Mouse (Mus musculus) limb, embryonic 15.5 days (tissue): ENCODE results near the gene Ppil6. TPM values are rescaled to one million over a fixed set of nuclear protein-coding genes. Genes with fewer than 3 reads are reported as not detected.

Experiments
- ATAC-seq: fragments of 200-750 bp; cut with Nextera tagmentation; 2 replicates; pipeline ENCODE4 v1.8.0; 2017; ENCODE audit warnings: low read depth, moderate TSS enrichment; ENCODE audit not compliant: insufficient number of reproducible peaks, low FRiP score, low TSS enrichment
- H3K27ac ChIP-seq: fragments of 300-500 bp; sonication (generic); 2 replicates; pipeline ENCODE4 v1.5.1; 2015; ENCODE audit warnings: moderate library complexity, mild to moderate bottlenecking, inconsistent platforms
- H3K27me3 ChIP-seq: fragments of 300-500 bp; sonication (generic); 2 replicates; pipeline ENCODE4 v1.6.1; 2015; ENCODE audit warnings: inconsistent platforms
- H3K36me3 ChIP-seq: fragments of 300-500 bp; sonication (generic); 2 replicates; pipeline ENCODE4 v1.6.1; 2015; ENCODE audit warnings: inconsistent platforms
- H3K4me1 ChIP-seq: fragments of 300-500 bp; sonication (generic); 2 replicates; pipeline ENCODE4 v1.6.1; 2015; ENCODE audit warnings: inconsistent platforms
- H3K4me2 ChIP-seq: fragments of 300-500 bp; sonication (generic); 2 replicates; pipeline ENCODE4 v1.6.1; 2015; ENCODE audit warnings: mild to moderate bottlenecking, inconsistent platforms
- H3K4me3 ChIP-seq: fragments of 300-500 bp; sonication (generic); 2 replicates; pipeline ENCODE4 v1.5.1; 2015; ENCODE audit warnings: mild to moderate bottlenecking, inconsistent platforms
- H3K9ac ChIP-seq: fragments of 300-500 bp; sonication (generic); 2 replicates; pipeline ENCODE4 v1.6.1; 2015; ENCODE audit warnings: inconsistent platforms
- H3K9me3 ChIP-seq: fragments of 300-500 bp; sonication (generic); 2 replicates; pipeline ENCODE4 v1.6.1; 2016; ENCODE audit warnings: inconsistent platforms
- WGBS: fragments of 180-500 bp; shearing (Covaris S2); methylation state at CpG from one replicate; pipeline ENCODE4 v1.1.7; 2015; 5-methylcytosine and 5-hydroxymethylcytosine counted together
- polyA plus RNA-seq: library from polyadenylated mRNA; unstranded; fragments of >200 nt; fragmentation: Nextera tagmentation; extraction: Ambion mirVana; gene quantifications from 2 replicates; pipeline ENCODE4 v1.2.1, GENCODE M21; 2015

The Ppil6 gene
- polyA plus RNA-seq, 1 experiment from 2014 or later, result 0.18 TPM

- Histone ChIP-seq H3K9me3 (no peaks in the 10 kb centered on the region), H3K27ac (no peak overlapping the region), H3K4me3 (no peak overlapping the region), H3K9ac (no peak overlapping the region), H3K36me3 (peaks cover 12% of the 10 kb centered on the region), H3K27me3 (no peaks in the 10 kb centered on the region), H3K4me1 (peaks cover 11% of the 10 kb centered on the region), H3K4me2 (no peak overlapping the region)
- WGBS, result 91% methylated on average over 6 of the region's 6 CpGs
- ATAC-seq, result no peak
Measured at GRCm38 (mm10) chr10:41542057-41542456, 51.8 kb downstream of the Ppil6 start.

- Histone ChIP-seq H3K27ac (no peak overlapping the region), H3K4me1 (peaks cover 11% of the 10 kb centered on the region), H3K27me3 (no peaks in the 10 kb centered on the region), H3K9ac (no peak overlapping the region), H3K4me3 (no peak overlapping the region), H3K4me2 (no peak overlapping the region), H3K36me3 (0 out of 2 replicates have a peak, but pooled peaks cover 6% of the 10 kb centered on the region), H3K9me3 (no peaks in the 10 kb centered on the region)
- 78% methylated on average over 4 of the region's 4 CpGs for WGBS
- no peak for ATAC-seq
Measured at GRCm38 (mm10) chr10:41543439-41543838, 53.2 kb downstream of the Ppil6 start.

DNA sequence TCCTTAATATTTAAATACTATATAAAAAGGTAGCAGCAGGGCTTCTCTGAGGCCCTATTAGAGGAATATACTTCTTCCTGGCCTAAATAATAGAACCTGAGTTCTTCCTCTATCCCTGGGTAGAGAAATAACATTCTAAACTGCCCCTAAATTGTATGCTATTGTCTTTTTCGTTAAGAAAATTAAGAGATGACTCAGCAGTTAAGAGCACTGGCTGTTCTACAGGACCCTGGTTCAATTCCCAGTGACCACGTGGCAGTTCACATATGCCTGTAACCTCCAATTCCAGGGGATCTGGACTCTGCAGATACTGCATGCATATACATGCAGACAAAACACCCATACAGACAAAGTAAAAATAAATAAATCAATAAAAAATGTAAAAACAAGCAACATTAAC lies 53.6 kb downstream of the Ppil6 start:
- ATAC-seq, result no peak
- H3K9me3 ChIP-seq, result no peaks in the 10 kb centered on the region
- no peaks in the 10 kb centered on the region for H3K27me3 ChIP-seq
- no peak overlapping the region for H3K27ac ChIP-seq
- H3K4me2 ChIP-seq, result no peak overlapping the region
- H3K36me3 ChIP-seq, result 0 out of 2 replicates have a peak, but pooled peaks cover 6% of the 10 kb centered on the region
- peaks cover 11% of the 10 kb centered on the region for H3K4me1 ChIP-seq
- WGBS, result 70% methylated on average over 2 of the region's 2 CpGs
- no peak overlapping the region for H3K9ac ChIP-seq
- H3K4me3 ChIP-seq, result no peak overlapping the region

DNA sequence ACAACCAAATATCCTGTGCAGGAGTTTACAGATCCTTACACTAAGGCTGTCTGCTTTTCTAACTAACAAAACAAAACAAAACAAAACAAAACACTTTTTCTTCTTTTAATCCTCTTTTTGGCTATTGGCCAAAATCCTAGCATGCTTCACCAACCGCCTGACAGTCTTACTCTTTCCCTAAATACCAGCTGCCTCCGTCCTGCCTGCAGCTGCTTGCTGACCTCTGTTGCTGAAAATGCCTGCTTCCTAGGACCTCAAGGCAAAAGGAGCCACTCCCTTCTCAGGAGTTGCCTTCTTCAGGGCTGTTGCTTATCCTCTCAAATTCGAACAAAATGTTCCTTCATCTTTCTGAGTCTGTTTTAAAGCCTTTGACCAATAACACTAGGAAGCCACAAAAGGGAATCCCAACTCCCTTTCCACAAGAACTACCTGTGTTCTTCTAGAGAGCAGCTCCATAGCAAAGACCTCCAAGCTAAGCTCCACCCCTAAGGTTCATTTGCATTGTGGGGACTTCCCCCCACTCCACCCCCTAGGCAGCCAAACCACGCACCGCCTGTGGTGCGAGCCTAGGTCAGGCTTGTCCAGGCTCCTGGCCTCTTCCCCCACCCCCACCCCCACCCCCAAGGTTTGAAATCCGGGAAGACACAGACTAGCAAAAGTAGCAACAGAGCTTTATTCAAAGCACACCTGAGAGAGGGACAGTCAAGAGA lies 54.4 kb downstream of the Ppil6 start:
- no peak overlapping the region for H3K4me3 ChIP-seq
- ATAC-seq, result no peak
- no peak overlapping the region for H3K9ac ChIP-seq
- H3K27ac ChIP-seq, result no peak overlapping the region
- H3K36me3 ChIP-seq, result no peaks in the 10 kb centered on the region
- no peak overlapping the region for H3K4me2 ChIP-seq
- 11% methylated on average over 7 of the region's 7 CpGs for WGBS
- peaks cover 11% of the 10 kb centered on the region for H3K4me1 ChIP-seq
- no peaks in the 10 kb centered on the region for H3K27me3 ChIP-seq
- H3K9me3 ChIP-seq, result 0 out of 2 replicates have a peak, but pooled peaks cover 4% of the 10 kb centered on the region

- Histone ChIP-seq H3K27me3 (no peaks in the 10 kb centered on the region), H3K4me3 (no peak overlapping the region), H3K9me3 (0 out of 2 replicates have a peak, but pooled peaks cover 4% of the 10 kb centered on the region), H3K4me1 (peaks cover 11% of the 10 kb centered on the region), H3K9ac (no peak overlapping the region), H3K36me3 (no peaks in the 10 kb centered on the region), H3K4me2 (no peak overlapping the region), H3K27ac (no peak overlapping the region)
- ATAC-seq, result no peak
- WGBS, result 59% methylated on average over 7 of the region's 7 CpGs
Measured at GRCm38 (mm10) chr10:41545224-41545755, 55.1 kb downstream of the Ppil6 start.

DNA sequence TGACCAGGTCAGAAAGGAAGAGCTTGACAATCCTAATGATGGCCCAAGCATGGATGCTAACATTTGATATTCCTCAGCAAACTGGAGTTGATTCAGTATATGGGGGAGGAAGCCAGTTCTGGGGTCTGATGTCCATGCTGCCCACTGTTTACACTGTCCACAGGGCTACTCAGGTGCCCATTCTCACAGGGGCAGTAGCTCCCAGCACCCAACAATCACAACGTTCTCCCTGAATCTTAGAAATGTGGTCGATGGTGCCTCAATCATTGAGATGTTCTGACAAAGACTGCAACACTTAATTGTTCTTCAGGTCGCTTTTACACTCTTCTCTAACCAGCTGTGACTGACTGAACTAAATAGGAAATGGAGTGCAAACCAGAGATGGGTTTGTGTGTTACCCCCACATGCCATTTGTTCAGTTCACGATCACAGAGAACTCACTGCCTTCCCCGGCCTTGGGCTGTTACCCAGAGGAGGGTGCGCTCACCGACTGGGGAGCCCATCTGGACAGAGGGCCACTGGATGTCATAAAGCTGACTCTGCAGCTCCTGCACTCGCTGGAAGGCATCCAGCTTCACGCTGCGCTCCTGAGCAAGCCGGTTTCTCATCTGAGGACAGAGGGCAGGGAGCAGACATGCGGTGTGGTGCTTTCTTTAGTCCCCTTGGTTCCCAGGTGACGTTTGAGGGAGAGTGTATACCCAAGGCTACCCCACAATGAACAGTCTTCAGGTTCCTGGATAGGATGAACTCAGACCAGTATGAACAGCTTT lies 56.3 kb downstream of the Ppil6 start:
- H3K9me3 ChIP-seq, result 0 out of 2 replicates have a peak, but pooled peaks cover 4% of the 10 kb centered on the region
- no peak overlapping the region for H3K4me3 ChIP-seq
- WGBS, result 47% methylated on average over 13 of the region's 13 CpGs
- H3K27ac ChIP-seq, result no peak overlapping the region
- H3K27me3 ChIP-seq, result no peaks in the 10 kb centered on the region
- ATAC-seq, result no peak
- H3K9ac ChIP-seq, result no peak overlapping the region
- H3K4me2 ChIP-seq, result no peak overlapping the region
- H3K36me3 ChIP-seq, result no peaks in the 10 kb centered on the region
- peaks cover 18% of the 10 kb centered on the region for H3K4me1 ChIP-seq

- H3K4me3 ChIP-seq, result no peak overlapping the region
- H3K36me3 ChIP-seq, result no peaks in the 10 kb centered on the region
- H3K27me3 ChIP-seq, result no peaks in the 10 kb centered on the region
- 57% methylated on average over 7 of the region's 7 CpGs for WGBS
- no peak overlapping the region for H3K4me2 ChIP-seq
- no peak overlapping the region for H3K27ac ChIP-seq
- ATAC-seq, result no peak
- H3K9ac ChIP-seq, result no peak overlapping the region
- H3K9me3 ChIP-seq, result 0 out of 2 replicates have a peak, but pooled peaks cover 4% of the 10 kb centered on the region
- peaks cover 37% of the 10 kb centered on the region for H3K4me1 ChIP-seq
Measured at GRCm38 (mm10) chr10:41550711-41551110, 60.5 kb downstream of the Ppil6 start.

GRCm38 (mm10) chr10:41552319-41552718 lies 62.1 kb downstream of the Ppil6 start:
- no peaks in the 10 kb centered on the region for H3K27me3 ChIP-seq

DNA sequence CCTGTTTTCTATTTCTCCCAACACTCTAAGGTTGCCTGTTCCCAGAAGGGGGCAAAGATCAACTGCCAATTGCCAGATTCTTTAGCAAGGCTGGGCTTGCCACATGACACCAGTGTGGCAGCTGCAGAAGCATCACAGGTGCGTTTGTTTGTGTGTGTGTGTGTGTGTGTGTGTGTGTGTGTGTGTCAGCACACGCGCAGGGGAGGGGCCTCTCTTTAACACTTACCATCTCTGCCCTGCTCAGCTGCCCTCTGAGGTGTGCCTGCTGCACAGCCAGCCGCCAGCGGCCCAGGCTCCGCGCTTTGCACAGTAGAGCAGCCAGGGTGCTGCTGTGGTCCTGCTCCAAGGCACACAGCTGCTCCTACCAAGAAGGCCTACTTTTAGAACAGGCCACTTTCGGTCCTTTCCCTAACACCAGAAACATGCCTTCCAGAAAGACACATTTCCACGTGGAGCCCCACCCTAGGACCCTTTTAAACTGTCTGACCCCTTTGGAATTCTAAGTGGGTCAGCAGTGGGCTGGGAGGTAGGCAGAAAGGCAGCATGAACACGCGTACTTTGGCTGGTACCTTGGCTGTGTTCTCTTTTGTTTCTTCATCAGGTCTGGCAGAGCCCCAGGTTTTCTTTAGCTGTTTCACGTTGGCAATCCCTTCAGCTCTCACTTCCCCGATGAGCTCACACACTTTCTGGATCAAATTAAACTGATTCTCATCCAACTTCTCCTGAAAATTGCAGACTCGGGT lies 62.8 kb downstream of the Ppil6 start:
- 23% methylated on average over 14 of the region's 14 CpGs for WGBS
- Histone ChIP-seq H3K4me3 (no peak overlapping the region), H3K27ac (peak overlapping the region; percentile 78)

More at GRCm38 (mm10) chr10:41552319-41552718, 62.1 kb downstream of the Ppil6 start:
- no peak for ATAC-seq
- 38% methylated on average over 3 of the region's 3 CpGs for WGBS
- H3K27ac ChIP-seq, result peak overlapping the region; percentile 43; the same call in 1 of the 2 replicates
- H3K9me3 ChIP-seq, result 0 out of 2 replicates have a peak, but pooled peaks cover 4% of the 10 kb centered on the region
- H3K4me2 ChIP-seq, result no peak overlapping the region
- peaks cover 34% of the 10 kb centered on the region for H3K4me1 ChIP-seq
- H3K4me3 ChIP-seq, result no peak overlapping the region
- H3K9ac ChIP-seq, result no peak overlapping the region
- H3K36me3 ChIP-seq, result no peaks in the 10 kb centered on the region

DNA sequence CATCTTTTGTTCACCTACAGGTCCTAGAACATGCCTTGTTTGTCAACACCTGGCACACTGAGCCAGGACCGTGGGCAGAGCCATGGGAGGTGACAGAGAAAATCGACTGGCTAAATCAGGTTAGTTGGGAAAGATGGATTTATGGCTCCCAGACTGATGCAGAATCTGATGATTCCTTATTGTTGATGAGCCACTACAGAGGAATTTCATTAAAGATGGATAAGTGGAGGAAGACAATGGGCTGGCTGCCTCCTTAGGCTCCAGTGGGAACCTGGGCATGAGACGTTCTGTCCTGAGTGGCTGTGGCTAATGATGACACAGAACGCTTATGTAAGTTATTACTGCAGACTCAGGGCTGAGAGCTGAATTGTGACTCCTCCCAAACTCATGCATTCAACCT lies 63.5 kb downstream of the Ppil6 start:
- WGBS, result 56% methylated on average over 4 of the region's 4 CpGs
- Histone ChIP-seq H3K36me3 (no peaks in the 10 kb centered on the region), H3K9me3 (0 out of 2 replicates have a peak, but pooled peaks cover 4% of the 10 kb centered on the region), H3K27ac (peak overlapping the region; percentile 78), H3K4me3 (no peak overlapping the region), H3K4me2 (no peak overlapping the region), H3K27me3 (no peaks in the 10 kb centered on the region), H3K9ac (no peak overlapping the region), H3K4me1 (peaks cover 34% of the 10 kb centered on the region)
- no peak for ATAC-seq

More for the DNA sequence above, 62.8 kb downstream of the Ppil6 start:
- peaks cover 34% of the 10 kb centered on the region for H3K4me1 ChIP-seq
- H3K9me3 ChIP-seq, result 0 out of 2 replicates have a peak, but pooled peaks cover 4% of the 10 kb centered on the region
- no peaks in the 10 kb centered on the region for H3K27me3 ChIP-seq
- H3K4me2 ChIP-seq, result no peak overlapping the region
- H3K9ac ChIP-seq, result no peak overlapping the region
- ATAC-seq, result peak; percentile 71; the same call in 1 of the 2 replicates
- H3K36me3 ChIP-seq, result no peaks in the 10 kb centered on the region

GRCm38 (mm10) chr10:41555081-41555480 lies 64.8 kb downstream of the Ppil6 start:
- peaks cover 34% of the 10 kb centered on the region for H3K4me1 ChIP-seq
- ATAC-seq, result no peak
- no peak overlapping the region for H3K4me3 ChIP-seq
- no peaks in the 10 kb centered on the region for H3K36me3 ChIP-seq
- H3K27ac ChIP-seq, result no peak overlapping the region
- WGBS, result 72% methylated on average over 3 of the region's 3 CpGs
- H3K4me2 ChIP-seq, result no peak overlapping the region
- H3K9me3 ChIP-seq, result no peaks in the 10 kb centered on the region
- no peak overlapping the region for H3K9ac ChIP-seq
- no peaks in the 10 kb centered on the region for H3K27me3 ChIP-seq
